Comparison of ENCODE assay signal across 20 mouse cellular contexts in genomic region chr4:144965255-144965654, GRCm38 (mm10).
"Had no signal": no experiment of that assay in that cellular context is flagged by ENCODE, and none has a peak within 500 bp of the region (broad histone marks: within the 10 kb centered on the region; RNA-seq: fewer than 3 reads in every experiment).

No protein-coding gene starts in this region.

- H3K36me3 ChIP-seq: limb, embryonic 10.5 days; lung, embryonic 15.5 days; stomach, embryonic 15.5 days had no signal

- H3K4me3 ChIP-seq: kidney, embryonic 15.5 days; layer of hippocampus, adult 2 months; limb, embryonic 10.5 days; limb, embryonic 13.5 days; liver, embryonic 12.5 days; liver, embryonic 15.5 days; lung, embryonic 15.5 days; megakaryocyte, embryonic 14.5 days; midbrain, embryonic 13.5 days; stomach, embryonic 15.5 days had no signal

- H3K27ac ChIP-seq: kidney, embryonic 15.5 days; layer of hippocampus, adult 2 months; limb, embryonic 10.5 days; limb, embryonic 13.5 days; liver, embryonic 12.5 days; liver, embryonic 15.5 days; lung, embryonic 15.5 days; midbrain, embryonic 13.5 days; stomach, embryonic 15.5 days had no signal

- H3K27me3 ChIP-seq: kidney, embryonic 15.5 days; limb, embryonic 13.5 days; liver, embryonic 12.5 days; liver, embryonic 15.5 days; lung, embryonic 15.5 days; megakaryocyte, embryonic 14.5 days; midbrain, embryonic 13.5 days; stomach, embryonic 15.5 days had no signal

- H3K9ac ChIP-seq: kidney, embryonic 15.5 days; limb, embryonic 13.5 days; liver, embryonic 12.5 days; liver, embryonic 15.5 days; lung, embryonic 15.5 days; midbrain, embryonic 13.5 days; stomach, embryonic 15.5 days had no signal

- DNase-seq: kidney, adult 11 months; kidney, adult 8-10 months; layer of hippocampus, adult 9-11 months; liver; lung, adult 18-20 months; lung, postnatal 10 days; lung, postnatal 36 days; right cerebral cortex, postnatal 25 days; spleen, adult 18-20 months; thymus, postnatal 25 days had no signal

- H3K4me2 ChIP-seq: kidney, embryonic 15.5 days; limb, embryonic 13.5 days; liver, embryonic 12.5 days; liver, embryonic 15.5 days; lung, embryonic 15.5 days; midbrain, embryonic 13.5 days; stomach, embryonic 15.5 days had no signal

- H3K9me3 ChIP-seq: kidney, embryonic 15.5 days; limb, embryonic 10.5 days; limb, embryonic 13.5 days; liver, embryonic 12.5 days; liver, embryonic 15.5 days; lung, embryonic 15.5 days; megakaryocyte, embryonic 14.5 days; midbrain, embryonic 13.5 days; stomach, embryonic 15.5 days had no signal

- ATAC-seq: liver, embryonic 12.5 days; midbrain, embryonic 13.5 days had no signal

- H3K4me1 ChIP-seq: midbrain, embryonic 13.5 days; stomach, embryonic 15.5 days had no signal
